Mouse (Mus musculus) heart, embryonic 13.5 days (tissue): ENCODE measurements at regions not wholly inside any gene's neighbourhood (a gene's known extent, or its start where the extent isn't known, plus 50 kb on each side); places are given as distances from the start of the nearest gene placed in this dataset.

Experiments
- ATAC-seq: fragments of 200-750 bp; cut with Nextera tagmentation; 2 replicates; pipeline ENCODE4 v1.8.0; 2017; ENCODE audit warnings: moderate TSS enrichment; ENCODE audit not compliant: insufficient number of reproducible peaks, low FRiP score, low TSS enrichment; ENCODE audit errors: extremely low read depth
- H3K27ac ChIP-seq: fragments of 300-500 bp; sonication (generic); replicated peaks from 2 replicates; pipeline ENCODE4 v1.5.1; 2015; ENCODE audit warnings: moderate library complexity, mild to moderate bottlenecking, inconsistent platforms
- H3K27me3 ChIP-seq: fragments of 300-500 bp; sonication (generic); replicated peaks from 2 replicates; pipeline ENCODE4 v1.6.1; 2015; ENCODE audit warnings: mild to moderate bottlenecking, inconsistent platforms
- H3K36me3 ChIP-seq: fragments of 300-500 bp; sonication (generic); 2 replicates; pipeline ENCODE4 v1.6.1; 2015; ENCODE audit warnings: mild to moderate bottlenecking, inconsistent platforms
- H3K4me1 ChIP-seq: fragments of 300-500 bp; sonication (generic); 2 replicates; pipeline ENCODE4 v1.6.1; 2015; ENCODE audit warnings: inconsistent platforms
- H3K4me2 ChIP-seq: fragments of 300-500 bp; sonication (generic); 2 replicates; pipeline ENCODE4 v1.6.1; 2015; ENCODE audit warnings: inconsistent platforms, mild to moderate bottlenecking, moderate library complexity
- H3K4me3 ChIP-seq: fragments of 300-500 bp; sonication (generic); 2 replicates; pipeline ENCODE4 v1.5.1; 2015; ENCODE audit warnings: moderate library complexity, mild to moderate bottlenecking, inconsistent platforms
- H3K9ac ChIP-seq: fragments of 300-500 bp; sonication (generic); 2 replicates; pipeline ENCODE4 v1.6.1; 2015; ENCODE audit warnings: inconsistent platforms, mild to moderate bottlenecking, moderate library complexity
- H3K9me3 ChIP-seq: fragments of 300-500 bp; sonication (generic); 2 replicates; pipeline ENCODE4 v1.6.1; 2016; ENCODE audit warnings: inconsistent platforms
- WGBS: fragments of 180-500 bp; shearing (Covaris S2); methylation state at CpG from one replicate; pipeline ENCODE4 v1.1.7; 2015; ENCODE audit warnings: mixed read lengths; 5-methylcytosine and 5-hydroxymethylcytosine counted together

- H3K4me1 ChIP-seq, result no peaks in the 10 kb centered on the region
- no peaks in the 10 kb centered on the region for H3K27me3 ChIP-seq
- no peak for ATAC-seq
- no peak overlapping the region for H3K9ac ChIP-seq
- H3K4me2 ChIP-seq, result no peak overlapping the region
- H3K36me3 ChIP-seq, result no peaks in the 10 kb centered on the region
- WGBS, result 51% methylated on average over 1 of the region's 1 CpGs
- H3K4me3 ChIP-seq, result no peak overlapping the region
- no peak overlapping the region for H3K27ac ChIP-seq
- no peaks in the 10 kb centered on the region for H3K9me3 ChIP-seq
Measured at GRCm38 (mm10) chr7:117282194-117282593, 98.6 kb upstream of the Xylt1 start.

GRCm38 (mm10) chr7:117285206-117285605 lies 95.6 kb upstream of the Xylt1 start:
- H3K9me3 ChIP-seq, result no peaks in the 10 kb centered on the region
- H3K36me3 ChIP-seq, result no peaks in the 10 kb centered on the region
- H3K4me1 ChIP-seq, result no peaks in the 10 kb centered on the region
- 68% methylated on average over 3 of the region's 3 CpGs for WGBS
- no peak overlapping the region for H3K4me3 ChIP-seq
- H3K27ac ChIP-seq, result no peak overlapping the region
- H3K27me3 ChIP-seq, result no peaks in the 10 kb centered on the region
- no peak for ATAC-seq
- no peak overlapping the region for H3K9ac ChIP-seq
- H3K4me2 ChIP-seq, result no peak overlapping the region

- no peaks in the 10 kb centered on the region for H3K27me3 ChIP-seq
- WGBS, result 69% methylated on average over 5 of the region's 5 CpGs
- no peak for ATAC-seq
Measured at GRCm38 (mm10) chr7:117285985-117286384, 94.8 kb upstream of the Xylt1 start.

GRCm38 (mm10) chr7:117303705-117304104 lies 77.1 kb upstream of the Xylt1 start:
- WGBS, result 29% methylated on average over 2 of the region's 2 CpGs
- no peak for ATAC-seq
- H3K27ac ChIP-seq, result no peak overlapping the region
- no peaks in the 10 kb centered on the region for H3K9me3 ChIP-seq
- no peak overlapping the region for H3K4me3 ChIP-seq
- no peaks in the 10 kb centered on the region for H3K36me3 ChIP-seq
- no peaks in the 10 kb centered on the region for H3K27me3 ChIP-seq
- no peaks in the 10 kb centered on the region for H3K4me1 ChIP-seq
- H3K9ac ChIP-seq, result no peak overlapping the region
- H3K4me2 ChIP-seq, result no peak overlapping the region

More at GRCm38 (mm10) chr7:117285985-117286384, 94.8 kb upstream of the Xylt1 start:
- no peaks in the 10 kb centered on the region for H3K9me3 ChIP-seq
- H3K4me3 ChIP-seq, result no peak overlapping the region
- H3K27ac ChIP-seq, result no peak overlapping the region
- H3K4me2 ChIP-seq, result no peak overlapping the region
- no peak overlapping the region for H3K9ac ChIP-seq
- no peaks in the 10 kb centered on the region for H3K36me3 ChIP-seq
- no peaks in the 10 kb centered on the region for H3K4me1 ChIP-seq

- Histone ChIP-seq H3K4me1 (no peaks in the 10 kb centered on the region), H3K4me3 (no peak overlapping the region), H3K9me3 (no peaks in the 10 kb centered on the region), H3K27ac (no peak overlapping the region), H3K27me3 (no peaks in the 10 kb centered on the region), H3K36me3 (no peaks in the 10 kb centered on the region), H3K9ac (no peak overlapping the region), H3K4me2 (no peak overlapping the region)
- ATAC-seq, result no peak
- 78% methylated on average over 2 of the region's 2 CpGs for WGBS
Measured at GRCm38 (mm10) chr7:117310586-117311200, 70.1 kb upstream of the Xylt1 start.

GRCm38 (mm10) chr7:117311316-117311715 lies 69.5 kb upstream of the Xylt1 start:
- no peaks in the 10 kb centered on the region for H3K27me3 ChIP-seq
- H3K4me3 ChIP-seq, result no peak overlapping the region
- H3K9ac ChIP-seq, result no peak overlapping the region
- H3K9me3 ChIP-seq, result no peaks in the 10 kb centered on the region
- H3K4me1 ChIP-seq, result no peaks in the 10 kb centered on the region
- H3K27ac ChIP-seq, result no peak overlapping the region
- 68% methylated on average over 4 of the region's 4 CpGs for WGBS
- H3K36me3 ChIP-seq, result no peaks in the 10 kb centered on the region
- H3K4me2 ChIP-seq, result no peak overlapping the region
- ATAC-seq, result no peak

GRCm38 (mm10) chr7:117316126-117316805 lies 64.5 kb upstream of the Xylt1 start:
- ATAC-seq, result no peak
- H3K9me3 ChIP-seq, result no peaks in the 10 kb centered on the region
- H3K27me3 ChIP-seq, result no peaks in the 10 kb centered on the region
- no peaks in the 10 kb centered on the region for H3K4me1 ChIP-seq
- no peak overlapping the region for H3K4me3 ChIP-seq
- H3K27ac ChIP-seq, result no peak overlapping the region
- H3K9ac ChIP-seq, result no peak overlapping the region
- no peak overlapping the region for H3K4me2 ChIP-seq
- WGBS, result 73% methylated on average over 5 of the region's 5 CpGs
- no peaks in the 10 kb centered on the region for H3K36me3 ChIP-seq

- H3K4me3 ChIP-seq, result no peak overlapping the region
- ATAC-seq, result no peak
- H3K4me1 ChIP-seq, result no peaks in the 10 kb centered on the region
- WGBS, result 43% methylated on average over 2 of the region's 2 CpGs
- H3K9me3 ChIP-seq, result no peaks in the 10 kb centered on the region
- no peak overlapping the region for H3K9ac ChIP-seq
- H3K27me3 ChIP-seq, result no peaks in the 10 kb centered on the region
- no peak overlapping the region for H3K27ac ChIP-seq
- H3K36me3 ChIP-seq, result no peaks in the 10 kb centered on the region
- H3K4me2 ChIP-seq, result no peak overlapping the region
Measured at GRCm38 (mm10) chr7:117317362-117317761, 63.4 kb upstream of the Xylt1 start.

- H3K27ac ChIP-seq, result no peak overlapping the region
- no peaks in the 10 kb centered on the region for H3K27me3 ChIP-seq
- 28% methylated on average over 6 of the region's 6 CpGs for WGBS
- H3K36me3 ChIP-seq, result no peaks in the 10 kb centered on the region
- no peak overlapping the region for H3K4me3 ChIP-seq
- no peak overlapping the region for H3K9ac ChIP-seq
- no peaks in the 10 kb centered on the region for H3K4me1 ChIP-seq
- no peak for ATAC-seq
- H3K9me3 ChIP-seq, result no peaks in the 10 kb centered on the region
- H3K4me2 ChIP-seq, result no peak overlapping the region
Measured at GRCm38 (mm10) chr7:117320552-117320951, 60.2 kb upstream of the Xylt1 start.
